Mouse (Mus musculus): ENCODE measurements around the gene Rnpep.

The Rnpep gene

DNA sequence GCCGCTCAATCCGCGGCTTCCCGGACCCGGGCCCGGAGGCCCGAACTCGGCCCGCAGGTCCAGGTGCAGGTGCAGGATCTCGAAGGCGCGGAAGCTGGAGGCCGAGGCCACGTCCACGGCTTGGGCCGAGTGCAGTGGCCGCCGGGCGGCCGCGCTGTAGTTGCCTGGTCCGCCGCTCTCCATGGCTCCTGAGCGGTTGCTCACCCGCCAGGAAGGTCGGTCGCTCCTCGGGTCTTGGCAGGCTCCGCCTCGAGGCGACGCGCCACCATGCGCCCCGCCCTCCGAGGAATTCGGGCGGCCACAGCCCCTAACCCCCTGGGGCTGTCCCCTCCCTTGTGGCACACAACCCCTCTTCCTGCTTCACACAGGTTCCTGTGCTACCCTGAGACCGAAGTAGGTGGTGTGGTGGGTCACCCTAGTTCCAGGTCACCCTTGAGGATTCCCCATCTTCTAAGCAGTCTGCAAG, at the start of gene Rnpep:
Gene Rnpep (minus strand): TSS at position 259 of the 466 bp plus-strand sequence.
- peak; percentile 69 for DNase-seq (ENCODE audit: low spot score)

DNA sequence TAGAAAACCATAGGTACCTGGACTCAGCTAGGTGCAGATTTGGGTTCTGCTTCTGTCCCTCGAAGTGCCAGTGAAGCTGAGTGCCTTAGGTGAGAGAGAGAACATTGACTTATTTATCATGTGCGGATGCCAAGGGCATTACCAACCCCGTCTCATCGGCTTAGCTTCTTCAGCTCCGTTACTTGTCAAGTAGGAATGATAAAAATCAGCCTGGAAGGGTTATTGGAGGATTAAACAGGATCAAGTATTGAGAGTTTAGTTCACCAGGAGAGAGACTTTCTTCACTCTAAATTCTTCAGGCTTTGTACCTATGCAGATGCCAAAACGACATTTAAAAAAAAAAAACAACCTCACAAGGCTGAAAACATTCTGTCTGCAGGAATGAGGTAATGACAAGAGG, 46.7 kb upstream of the Rnpep start:
- no peak for DNase-seq (ENCODE audit: low spot score)

DNA sequence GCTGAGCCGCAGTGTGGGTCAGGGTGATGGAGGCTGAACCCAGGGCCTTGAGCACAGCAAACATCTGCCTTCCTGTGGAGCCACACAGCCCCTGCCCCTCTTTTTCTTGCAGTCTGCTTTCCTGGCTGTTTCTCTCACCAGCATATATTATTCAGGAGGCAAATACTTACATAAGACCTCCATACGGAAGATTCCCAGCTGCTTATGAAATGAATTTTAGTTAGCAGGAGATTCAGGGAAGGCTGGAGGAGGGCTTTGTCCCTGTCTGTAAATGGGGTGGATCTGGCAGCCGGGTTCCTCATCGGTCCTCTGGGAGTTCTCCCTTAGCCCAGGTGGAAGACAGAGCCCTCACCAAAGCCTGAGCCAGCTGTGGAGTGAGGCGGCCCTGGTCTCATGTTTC, 44.5 kb upstream of the Rnpep start:
- DNase-seq (ENCODE audit: low spot score), result no peak

- no peak for DNase-seq (ENCODE audit: low spot score)
Measured at GRCm38 (mm10) chr1:135325934-135326333, 42.0 kb upstream of the Rnpep start.

GRCm38 (mm10) chr1:135324571-135324970, 40.7 kb upstream of the Rnpep start, which contains the start of gene Lmod1:
Gene Lmod1 (plus strand): TSS chr1:135324807.
- peak; percentile 60 for DNase-seq (ENCODE audit: low spot score)

DNA sequence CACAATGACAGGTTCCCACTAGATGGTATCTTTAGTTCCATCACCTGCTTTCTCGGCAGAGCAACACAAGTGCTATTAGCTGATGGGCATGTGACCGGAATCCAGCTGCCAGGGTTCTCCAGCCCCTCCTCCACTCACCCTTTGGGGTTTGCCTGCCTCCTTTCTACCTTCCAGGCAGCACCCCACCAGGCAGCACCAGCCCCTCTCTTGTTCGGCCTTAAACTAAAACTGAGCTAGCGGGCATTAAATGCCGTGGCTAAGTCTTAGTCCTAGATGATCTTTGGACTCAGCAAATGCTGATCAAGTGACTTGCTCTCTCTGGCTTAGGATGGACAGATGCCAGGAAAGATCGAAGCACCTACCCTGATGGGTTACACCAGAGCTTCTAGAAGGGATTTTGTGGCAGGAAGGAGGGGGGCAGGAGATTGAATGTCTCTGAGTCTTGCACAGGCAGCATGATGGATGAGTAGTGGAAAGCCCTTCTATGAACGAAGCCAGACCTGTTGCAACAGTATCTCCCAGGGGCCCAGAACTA, 39.5 kb upstream of the Rnpep start:
- no peak for DNase-seq (ENCODE audit: low spot score)

DNA sequence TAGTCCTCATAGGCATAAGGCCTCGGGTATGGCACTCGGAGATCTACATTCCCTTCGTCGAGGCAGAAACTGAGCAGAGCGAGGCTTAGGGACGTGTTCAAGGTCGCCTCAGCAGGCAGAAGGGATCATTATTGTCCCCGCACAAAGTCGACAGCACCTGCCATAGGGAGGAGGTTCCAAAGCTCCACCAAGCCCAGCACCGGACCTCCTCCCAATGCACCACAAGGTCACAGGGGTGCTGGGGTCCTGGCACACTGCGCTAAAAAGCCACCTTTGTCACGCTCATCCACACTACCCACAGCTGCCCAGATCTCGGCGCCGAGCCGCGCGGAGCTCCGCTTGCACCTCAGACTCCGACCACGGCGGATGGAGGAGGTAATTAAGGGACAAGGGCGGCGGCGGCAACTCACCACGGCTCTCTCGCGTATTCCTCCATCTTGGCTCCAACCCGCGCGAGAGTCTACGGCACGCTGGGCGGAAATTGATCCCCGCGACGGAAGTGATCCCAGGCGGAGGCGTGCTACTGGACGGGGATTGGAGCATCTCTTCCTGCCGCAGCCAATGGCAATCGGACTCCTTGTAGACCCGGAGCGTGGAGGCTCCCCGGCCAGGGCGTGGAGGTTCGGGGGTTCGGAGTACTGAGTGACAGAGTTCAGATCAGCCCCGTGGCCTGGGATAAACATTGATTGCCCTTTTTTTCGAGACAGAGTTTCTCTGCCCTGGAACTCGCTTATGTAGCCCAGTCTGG, 29.6 kb upstream of the Rnpep start, which contains the start of gene Timm17a:
Gene Timm17a (minus strand): TSS at position 495 of the 748 bp plus-strand sequence.
- peak; percentile 93 for DNase-seq (ENCODE audit: low spot score)

- DNase-seq (ENCODE audit: low spot score), result no peak
Measured at GRCm38 (mm10) chr1:135312201-135312600, 28.3 kb upstream of the Rnpep start.

DNA sequence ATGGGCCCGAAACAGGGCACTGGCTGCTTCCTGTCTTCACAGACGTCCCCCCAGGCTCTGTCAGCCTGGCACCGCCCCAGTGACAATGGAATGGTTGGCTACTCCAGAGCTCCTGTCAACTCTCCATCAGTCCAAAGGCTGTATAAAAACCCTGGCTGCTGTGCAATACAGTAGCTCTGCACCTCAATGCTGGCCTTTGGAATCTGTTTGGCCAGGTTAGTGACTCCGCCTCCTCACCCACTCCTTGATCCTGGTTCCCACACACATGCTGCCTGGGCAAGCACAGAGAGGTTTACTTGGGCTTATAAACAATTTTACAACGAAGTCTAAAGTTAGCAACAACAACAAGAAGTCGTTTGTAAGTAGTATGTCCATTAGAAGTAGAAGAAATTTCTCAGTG, 27.5 kb upstream of the Rnpep start:
- DNase-seq (ENCODE audit: low spot score), result no peak

DNA sequence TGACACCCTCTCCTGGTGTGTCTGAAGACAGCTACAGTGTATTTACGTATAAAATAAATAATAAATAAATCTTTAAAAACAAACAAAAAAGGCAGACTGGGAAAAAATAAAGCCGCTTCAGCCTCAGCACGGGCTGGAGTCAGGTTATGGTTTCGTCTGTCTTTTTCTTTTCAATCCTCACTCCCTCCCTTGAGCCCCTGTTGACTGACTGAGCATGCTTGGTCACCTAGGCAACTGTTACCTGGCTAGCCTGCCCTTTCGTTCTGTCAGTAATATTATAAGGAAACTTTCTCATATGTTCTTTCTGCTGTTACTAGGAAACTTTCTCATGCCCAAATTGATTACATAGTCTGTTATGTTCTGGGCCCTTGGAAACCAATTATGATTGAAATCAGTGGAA, 7.0 kb upstream of the Rnpep start:
- DNase-seq (ENCODE audit: low spot score), result no peak

- no peak for DNase-seq (ENCODE audit: low spot score)
Measured at GRCm38 (mm10) chr1:135286311-135286710, 2.4 kb upstream of the Rnpep start.

DNA sequence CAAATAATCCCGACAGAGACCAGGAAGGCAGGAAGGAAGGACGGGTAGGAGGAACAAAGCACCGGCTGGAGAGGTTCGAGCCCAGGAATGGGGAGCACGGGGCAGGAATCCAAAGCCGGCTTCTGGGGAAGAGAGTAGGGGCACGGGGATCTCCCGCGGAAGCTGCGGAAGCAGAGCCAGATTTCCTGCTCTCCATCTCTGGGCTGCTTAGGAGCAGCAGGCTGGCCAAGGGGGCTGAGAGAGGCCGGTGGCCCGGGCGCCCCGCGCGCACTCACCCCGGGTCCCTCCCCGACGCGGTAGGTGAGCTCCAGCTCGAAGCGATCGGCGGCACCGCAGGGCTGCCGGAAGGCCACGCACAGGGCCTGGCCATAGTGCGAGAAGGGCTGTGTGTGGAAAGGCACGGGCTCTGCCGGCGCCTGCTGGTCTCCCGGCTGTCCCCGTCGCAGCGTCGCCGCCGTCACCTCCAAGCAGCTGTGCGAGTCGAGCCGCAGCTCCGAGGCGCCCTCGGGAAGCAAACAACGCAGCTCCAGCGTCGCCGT, 528 bp downstream of the Rnpep start:
- DNase-seq (ENCODE audit: low spot score), result peak; percentile 34

GRCm38 (mm10) chr1:135282536-135283286, 1.2 kb downstream of the Rnpep start:
- no peak for DNase-seq (ENCODE audit: low spot score)

GRCm38 (mm10) chr1:135281841-135282240, 2.0 kb downstream of the Rnpep start:
- DNase-seq (ENCODE audit: low spot score), result no peak

DNA sequence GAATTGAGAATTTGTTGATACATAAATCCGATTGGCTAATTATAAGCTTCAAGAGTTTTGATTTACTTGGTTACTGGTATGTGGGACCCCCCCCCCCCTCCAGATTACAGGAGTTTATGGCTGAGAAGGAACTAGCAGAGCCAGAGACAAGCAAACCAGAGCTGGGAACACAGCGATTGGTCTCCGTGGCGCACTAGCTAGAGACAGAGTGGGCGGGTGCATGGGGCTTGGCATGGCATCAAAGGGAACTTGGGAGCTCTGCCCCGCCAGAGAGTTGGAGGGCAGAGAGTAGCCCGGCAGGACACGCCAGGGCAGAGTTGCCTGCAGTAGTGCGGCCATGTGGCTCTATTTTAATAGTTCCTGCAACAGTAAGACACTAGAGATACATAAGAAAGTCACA, 3.2 kb downstream of the Rnpep start:
- peak; percentile 79 for DNase-seq (ENCODE audit: low spot score)

DNA sequence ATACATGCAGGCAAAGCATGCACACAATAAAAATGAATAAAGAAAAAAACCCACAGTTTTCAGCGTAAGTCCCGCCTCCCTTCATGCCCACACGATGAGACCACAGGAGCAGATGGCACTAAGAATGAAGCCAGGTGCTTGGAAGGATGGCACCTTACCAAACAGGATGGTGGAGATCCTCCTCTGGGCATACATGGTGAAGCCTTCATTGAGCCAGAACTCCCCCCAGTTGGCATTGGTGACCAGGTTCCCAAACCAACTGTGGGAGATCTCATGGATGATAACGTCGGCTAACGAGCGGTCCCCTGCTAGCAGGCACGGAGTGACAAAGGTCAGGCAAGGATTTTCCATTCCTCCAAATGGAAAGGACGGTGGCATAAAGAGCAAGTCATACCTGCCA, 12.5 kb downstream of the Rnpep start:
- no peak for DNase-seq (ENCODE audit: low spot score)

DNA sequence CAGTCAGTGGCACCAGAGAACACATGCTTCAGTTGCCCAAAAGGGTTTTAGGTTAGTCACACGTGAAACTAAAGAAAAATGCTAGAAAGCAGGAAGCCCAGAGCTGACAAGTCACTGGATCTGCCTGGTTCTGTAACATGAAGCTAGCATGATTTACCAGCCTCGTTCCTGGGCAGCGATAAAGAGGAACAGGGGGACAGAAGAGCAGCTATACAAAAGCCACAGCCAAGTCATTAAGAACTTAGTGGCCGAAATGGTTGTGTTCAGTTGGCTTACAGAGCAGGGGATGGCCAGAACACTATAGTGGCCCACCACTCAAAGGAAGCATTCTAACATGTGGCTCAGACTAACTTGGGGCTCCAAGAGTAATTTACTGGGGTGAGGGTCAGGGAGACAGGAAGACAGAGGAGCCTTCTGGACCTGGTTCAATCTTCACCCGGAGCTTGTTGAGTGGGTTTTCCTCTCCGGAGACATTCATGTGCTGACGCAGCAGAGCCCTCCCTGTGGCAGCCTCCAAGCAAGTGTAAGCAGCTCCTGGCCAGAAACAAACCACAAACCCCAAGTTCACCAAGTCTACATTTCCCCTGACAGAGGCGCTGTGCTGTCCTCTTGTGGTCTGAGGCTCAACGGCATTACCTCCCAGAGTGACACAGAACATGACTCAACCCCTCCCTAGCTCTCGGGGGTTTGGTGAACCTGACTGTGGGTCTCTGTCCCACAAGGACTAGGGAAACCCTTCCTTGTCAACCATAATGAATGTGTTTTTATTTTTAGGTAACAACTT, 16.0 kb downstream of the Rnpep start:
- no peak for DNase-seq (ENCODE audit: low spot score)

DNA sequence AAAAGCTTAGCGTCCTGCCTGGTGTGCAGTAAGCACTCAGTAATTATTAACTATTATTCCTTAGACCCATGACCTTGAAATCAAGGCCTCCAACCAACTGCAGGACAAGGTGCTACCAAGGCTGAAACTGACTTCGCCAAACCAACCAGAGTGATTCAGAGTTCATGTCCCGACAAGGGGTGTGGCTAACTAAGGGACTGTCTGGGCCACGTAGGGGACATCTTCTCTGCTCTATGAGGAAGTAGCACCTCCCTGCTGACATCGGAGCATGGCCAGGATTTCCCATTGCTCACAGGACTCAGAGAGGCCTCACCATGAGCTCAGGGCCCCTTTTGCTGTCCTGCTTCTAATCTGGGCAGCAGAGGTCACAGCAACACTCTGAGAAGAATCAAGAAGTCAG, 18.1 kb downstream of the Rnpep start:
- no peak for DNase-seq (ENCODE audit: low spot score)

GRCm38 (mm10) chr1:135263316-135263715, 20.6 kb downstream of the Rnpep start:
- no peak for DNase-seq (ENCODE audit: low spot score)

DNA sequence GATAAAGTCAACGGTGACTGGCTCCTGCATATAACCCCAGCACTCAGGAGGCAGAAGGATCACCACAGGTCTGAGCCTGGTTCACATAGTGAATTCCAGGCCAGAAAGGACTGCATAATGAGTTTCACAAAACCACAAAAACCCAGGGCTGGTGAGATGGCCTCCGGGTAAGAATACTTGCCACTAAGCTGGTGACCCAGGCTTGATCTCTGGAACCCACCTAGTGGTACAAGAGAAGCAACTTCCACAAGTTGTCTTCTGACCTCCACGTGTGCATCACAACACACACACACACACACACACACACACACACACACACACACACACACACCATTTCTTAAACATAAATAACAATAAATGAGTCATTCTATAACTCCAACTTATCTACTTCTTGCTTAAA, 21.6 kb downstream of the Rnpep start:
- DNase-seq (ENCODE audit: low spot score), result no peak

GRCm38 (mm10) chr1:135260931-135261330, 23.0 kb downstream of the Rnpep start:
- DNase-seq (ENCODE audit: low spot score), result peak; percentile 70

GRCm38 (mm10) chr1:135259128-135259436, 24.8 kb downstream of the Rnpep start:
- DNase-seq (ENCODE audit: low spot score), result peak; percentile 89
